Mouse (Mus musculus) heart, adult 18-20 months (tissue): ENCODE measurements at regions not wholly inside any gene's neighbourhood (a gene's known extent, or its start where the extent isn't known, plus 50 kb on each side); places are given as distances from the start of the nearest gene placed in this dataset.

ENCODE experiments used
- DNase-seq, 2 experiments: peaks; one replicate each; pipeline ENCODE4 v3.0.0; 2021 to 2022; ENCODE audit warnings: mixed read lengths in 1 of 2

DNA sequence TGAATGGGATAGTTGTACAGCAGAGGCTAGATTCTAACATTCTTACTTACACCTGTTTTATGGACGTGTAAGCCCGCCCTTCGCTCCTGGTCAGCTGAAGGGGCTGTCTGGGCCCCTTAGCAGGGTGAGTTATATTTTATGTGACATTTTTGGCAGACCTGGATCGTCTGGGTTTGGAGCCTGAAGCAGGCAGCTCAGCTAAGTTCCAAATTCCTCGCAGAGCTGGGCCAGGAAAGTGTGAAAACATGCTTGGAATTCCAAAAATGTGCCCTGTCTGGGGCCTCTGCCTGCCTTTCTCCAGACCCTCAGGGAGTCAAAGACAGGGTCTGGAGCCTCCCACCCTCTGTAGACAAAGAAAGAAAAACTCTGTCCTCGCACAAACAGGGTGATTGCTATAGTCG is 51.1 kb upstream of the Hs6st1 start:
- DNase-seq = peak; percentile 8 to 12

DNA sequence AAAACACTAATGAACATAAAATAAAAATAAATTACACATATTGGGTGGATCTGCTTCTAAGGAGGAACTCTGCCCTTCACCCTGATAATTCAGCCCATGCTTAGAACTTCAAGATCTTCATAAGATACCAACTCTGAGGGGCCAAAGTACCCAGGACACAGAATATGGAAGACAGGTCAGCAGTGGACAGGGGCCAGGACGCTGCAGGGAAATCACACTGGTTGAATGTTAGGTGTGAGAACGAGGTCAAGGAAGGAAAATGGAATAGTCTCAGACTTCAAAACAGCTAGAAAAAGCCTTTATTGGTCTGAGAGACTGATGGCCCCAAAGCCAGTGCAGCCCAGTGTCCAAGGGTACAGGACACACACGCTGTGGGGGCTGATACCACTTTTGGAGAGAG is 50.5 kb upstream of the Hs6st1 start:
- DNase-seq = no peak
